Mouse (Mus musculus): ENCODE measurements around the gene Usp7. TPM values are rescaled to one million over a fixed set of nuclear protein-coding genes. Genes with fewer than 3 reads are reported as not detected.

Gene Usp7
- polyA plus RNA-seq, 1 experiment from 2014 or later, result 22.7 TPM

- 90% methylated on average over 10 of the region's 10 CpGs for WGBS
- no peaks in the 10 kb centered on the region for H3K9me3 ChIP-seq (replicated peaks; ENCODE audit: low read length)
- H3K4me2 ChIP-seq (ENCODE audit: low read length), result no peak overlapping the region
- no peak overlapping the region for H3K9ac ChIP-seq (ENCODE audit: low read depth, low read length)
- ATAC-seq (replicated peaks; ENCODE audit: low FRiP score, low read depth), result no peak
- H3K27ac ChIP-seq, result no peak overlapping the region
- H3K4me3 ChIP-seq (replicated peaks; ENCODE audit: low read depth, low read length), result no peak overlapping the region
- no peak for DNase-seq (ENCODE audit: low spot score)
- TF ChIP-seq CTCF (IDR thresholded peaks at IDR 0.05; ENCODE audit: low read depth), result no peak
- peaks cover 21% of the 10 kb centered on the region for H3K36me3 ChIP-seq (ENCODE audit: insufficient read depth, low read length)
- peaks cover 4% of the 10 kb centered on the region; the same call in 1 of the 2 replicates for H3K4me1 ChIP-seq (replicated peaks; ENCODE audit: insufficient read depth, low read length)
- no peaks in the 10 kb centered on the region for H3K27me3 ChIP-seq (ENCODE audit: insufficient read depth, low read length)
Observed at GRCm38 (mm10) chr16:8717744-8718143, 74.4 kb downstream of the Usp7 start.

GRCm38 (mm10) chr16:8716300-8716699, 75.8 kb downstream of the Usp7 start:
- Histone ChIP-seq H3K27me3 (ENCODE audit: insufficient read depth, low read length) (no peaks in the 10 kb centered on the region), H3K9ac (ENCODE audit: low read depth, low read length) (no peak overlapping the region), H3K9me3 (replicated peaks; ENCODE audit: low read length) (no peaks in the 10 kb centered on the region), H3K36me3 (ENCODE audit: insufficient read depth, low read length) (peaks cover 35% of the 10 kb centered on the region), H3K4me3 (replicated peaks; ENCODE audit: low read depth, low read length) (no peak overlapping the region), H3K4me2 (ENCODE audit: low read length) (no peak overlapping the region), H3K27ac (no peak overlapping the region), H3K4me1 (replicated peaks; ENCODE audit: insufficient read depth, low read length) (peaks cover 4% of the 10 kb centered on the region; the same call in 1 of the 2 replicates)
- no peak for TF ChIP-seq CTCF (IDR thresholded peaks at IDR 0.05; ENCODE audit: low read depth)
- no peak for DNase-seq (ENCODE audit: low spot score)
- ATAC-seq (replicated peaks; ENCODE audit: low FRiP score, low read depth), result no peak
- 41% methylated on average over 6 of the region's 6 CpGs for WGBS

DNA sequence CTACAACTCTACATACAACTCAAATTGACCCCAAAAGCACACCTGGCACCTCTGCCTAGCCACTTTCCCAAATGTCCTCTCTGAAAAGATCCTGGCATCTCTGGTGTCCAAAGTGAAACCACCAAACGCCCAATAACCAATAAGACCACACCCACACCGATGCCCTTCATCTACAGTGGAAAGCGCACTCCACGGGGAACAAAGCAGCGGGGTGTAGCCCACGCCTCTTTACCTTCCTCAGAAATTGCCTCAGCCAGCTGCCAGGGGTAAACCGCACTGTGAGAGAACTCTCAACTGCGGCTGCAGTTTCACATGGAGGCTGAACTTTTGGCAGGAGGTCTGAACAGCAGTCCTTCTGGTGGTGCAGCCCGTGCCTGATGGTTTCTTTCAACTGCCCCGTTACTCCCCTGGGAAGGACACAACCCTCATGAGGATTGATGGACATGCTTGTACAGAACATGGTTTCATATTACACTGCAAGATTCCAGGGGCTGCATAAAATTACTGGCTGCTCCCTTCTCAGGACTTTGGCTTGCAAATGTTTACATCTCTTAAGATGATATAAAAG, 76.5 kb downstream of the Usp7 start:
- H3K4me3 ChIP-seq (replicated peaks; ENCODE audit: low read depth, low read length), result no peak overlapping the region
- no peak overlapping the region for H3K9ac ChIP-seq (ENCODE audit: low read depth, low read length)
- WGBS, result 52% methylated on average over 10 of the region's 10 CpGs
- H3K9me3 ChIP-seq (replicated peaks; ENCODE audit: low read length), result no peaks in the 10 kb centered on the region
- DNase-seq (ENCODE audit: low spot score) (peak; percentile 68), ATAC-seq (replicated peaks; ENCODE audit: low FRiP score, low read depth) (0 out of 2 replicates have a peak, but pooled peaks have one; percentile 33)
- no peaks in the 10 kb centered on the region for H3K27me3 ChIP-seq (ENCODE audit: insufficient read depth, low read length)
- TF ChIP-seq CTCF (IDR thresholded peaks at IDR 0.05; ENCODE audit: low read depth), result no peak
- H3K27ac ChIP-seq, result no peak overlapping the region
- H3K4me1 ChIP-seq (replicated peaks; ENCODE audit: insufficient read depth, low read length), result peaks cover 4% of the 10 kb centered on the region; the same call in 1 of the 2 replicates
- peaks cover 42% of the 10 kb centered on the region for H3K36me3 ChIP-seq (ENCODE audit: insufficient read depth, low read length)
- no peak overlapping the region for H3K4me2 ChIP-seq (ENCODE audit: low read length)

GRCm38 (mm10) chr16:8714851-8715250, 77.3 kb downstream of the Usp7 start:
- H3K9me3 ChIP-seq (replicated peaks; ENCODE audit: low read length), result no peaks in the 10 kb centered on the region
- no peak for TF ChIP-seq CTCF (IDR thresholded peaks at IDR 0.05; ENCODE audit: low read depth)
- 60% methylated on average over 5 of the region's 5 CpGs for WGBS
- no peak for DNase-seq (ENCODE audit: low spot score)
- H3K4me3 ChIP-seq (replicated peaks; ENCODE audit: low read depth, low read length), result no peak overlapping the region
- peaks cover 49% of the 10 kb centered on the region for H3K36me3 ChIP-seq (ENCODE audit: insufficient read depth, low read length)
- no peak overlapping the region for H3K4me2 ChIP-seq (ENCODE audit: low read length)
- peaks cover 4% of the 10 kb centered on the region; the same call in 1 of the 2 replicates for H3K4me1 ChIP-seq (replicated peaks; ENCODE audit: insufficient read depth, low read length)
- H3K27ac ChIP-seq, result no peak overlapping the region
- no peak overlapping the region for H3K9ac ChIP-seq (ENCODE audit: low read depth, low read length)
- no peaks in the 10 kb centered on the region for H3K27me3 ChIP-seq (ENCODE audit: insufficient read depth, low read length)
- no peak; the same call in 1 of the 2 replicates for ATAC-seq (replicated peaks; ENCODE audit: low FRiP score, low read depth)

GRCm38 (mm10) chr16:8711998-8712397, 80.1 kb downstream of the Usp7 start:
- ATAC-seq (replicated peaks; ENCODE audit: low FRiP score, low read depth) (no peak), DNase-seq (ENCODE audit: low spot score) (peak; percentile 23)
- 50% methylated on average over 9 of the region's 9 CpGs for WGBS
- H3K27ac ChIP-seq, result no peak overlapping the region
- no peak overlapping the region for H3K4me3 ChIP-seq (replicated peaks; ENCODE audit: low read depth, low read length)
- H3K9me3 ChIP-seq (replicated peaks; ENCODE audit: low read length), result no peaks in the 10 kb centered on the region
- H3K36me3 ChIP-seq (ENCODE audit: insufficient read depth, low read length), result peaks cover 72% of the 10 kb centered on the region
- H3K4me2 ChIP-seq (ENCODE audit: low read length), result no peak overlapping the region
- 0 out of 2 replicates have a peak, but pooled peaks have one; percentile 4 for TF ChIP-seq CTCF (IDR thresholded peaks at IDR 0.05; ENCODE audit: low read depth)
- H3K9ac ChIP-seq (ENCODE audit: low read depth, low read length), result no peak overlapping the region
- peaks cover 4% of the 10 kb centered on the region; the same call in 1 of the 2 replicates for H3K4me1 ChIP-seq (replicated peaks; ENCODE audit: insufficient read depth, low read length)
- H3K27me3 ChIP-seq (ENCODE audit: insufficient read depth, low read length), result no peaks in the 10 kb centered on the region

DNA sequence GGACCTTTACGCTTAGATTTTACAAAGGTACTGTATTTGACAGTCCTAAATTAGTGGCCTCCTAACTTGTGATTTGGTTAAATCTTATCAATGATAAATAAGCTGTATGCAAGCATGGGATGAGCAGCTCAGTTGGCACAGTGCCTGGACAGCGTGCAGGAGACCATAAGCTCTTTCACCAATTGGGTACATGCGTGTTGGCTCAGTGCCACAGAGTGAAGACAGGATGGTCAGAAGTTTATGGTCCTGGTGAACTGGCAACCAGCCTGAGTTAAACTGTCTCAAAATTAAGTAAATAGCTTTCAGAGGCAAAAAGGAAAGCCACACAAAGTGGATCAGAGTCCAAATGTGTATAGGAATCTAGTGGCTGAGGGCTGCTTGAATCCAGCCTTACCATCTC, 91.5 kb downstream of the Usp7 start:
- no peak overlapping the region for H3K27ac ChIP-seq
- ATAC-seq (replicated peaks; ENCODE audit: low FRiP score, low read depth) (peak; percentile 61; the same call in 1 of the 2 replicates), DNase-seq (ENCODE audit: low spot score) (no peak)
- no peak overlapping the region for H3K9ac ChIP-seq (ENCODE audit: low read depth, low read length)
- no peak overlapping the region for H3K4me3 ChIP-seq (replicated peaks; ENCODE audit: low read depth, low read length)
- H3K27me3 ChIP-seq (ENCODE audit: insufficient read depth, low read length), result no peaks in the 10 kb centered on the region
- H3K4me1 ChIP-seq (replicated peaks; ENCODE audit: insufficient read depth, low read length), result no peaks in the 10 kb centered on the region
- TF ChIP-seq CTCF (IDR thresholded peaks at IDR 0.05; ENCODE audit: low read depth), result no peak
- WGBS, result 82% methylated on average over 3 of the region's 3 CpGs
- H3K9me3 ChIP-seq (replicated peaks; ENCODE audit: low read length), result no peaks in the 10 kb centered on the region
- no peak overlapping the region for H3K4me2 ChIP-seq (ENCODE audit: low read length)
- H3K36me3 ChIP-seq (ENCODE audit: insufficient read depth, low read length), result peaks cover 65% of the 10 kb centered on the region
